Mouse (Mus musculus) MEL (cell line): ENCODE measurements around the gene Atxn7. TPM values are rescaled to one million over a fixed set of nuclear protein-coding genes. Genes with fewer than 3 reads are reported as not detected.

ENCODE experiments used
- DNase-seq: peaks from one replicate; pipeline ENCODE4 v3.0.0; 2011; ENCODE audit warnings: low read depth, low spot score
- H3K27ac ChIP-seq: 2 replicates; pipeline ENCODE4 v1.5.1; 2012; ENCODE audit warnings: low read depth, mild to moderate bottlenecking, control low read depth, low read length, moderate library complexity; ENCODE audit not compliant: control insufficient read depth
- H3K27me3 ChIP-seq, 2 experiments: fragments of 150-350 bp in 1 of 2; sonication (generic) in 1 of 2; 2 replicates each; pipeline ENCODE4 v1.6.1; 2012; ENCODE audit warnings: low read length in 2 of 2, mild to moderate bottlenecking in 2 of 2, improper control_type of control experiment in 1 of 2, moderate library complexity in 1 of 2; ENCODE audit not compliant: insufficient read depth in 2 of 2, control insufficient read depth in 1 of 2
- H3K36me3 ChIP-seq, 2 experiments: 2 replicates each; pipeline ENCODE4 v1.6.1; 2012 to 2014; ENCODE audit warnings: low read length in 2 of 2, improper control_type of control experiment in 1 of 2, inconsistent platforms in 1 of 2, mild to moderate bottlenecking in 1 of 2; ENCODE audit not compliant: insufficient read depth in 2 of 2, control insufficient read depth in 1 of 2
- H3K4me1 ChIP-seq, 2 experiments: fragments of 150-350 bp in 1 of 2; sonication (generic) in 1 of 2; 2 replicates each; pipeline ENCODE4 v1.6.1; 2012; ENCODE audit warnings: low read length in 2 of 2, improper control_type of control experiment in 1 of 2, mild to moderate bottlenecking in 1 of 2; ENCODE audit not compliant: insufficient read depth in 2 of 2, control insufficient read depth in 1 of 2
- H3K4me3 ChIP-seq, 2 experiments: fragments of 150-350 bp in 1 of 2; sonication (generic) in 1 of 2; 2 replicates each; pipeline ENCODE4 v1.5.1; 2012; ENCODE audit warnings: low read depth in 2 of 2, low read length in 2 of 2, mild to moderate bottlenecking in 2 of 2, moderate library complexity in 2 of 2, control low read depth in 1 of 2, improper control_type of control experiment in 1 of 2; ENCODE audit not compliant: control insufficient read depth in 1 of 2, insufficient read depth in 1 of 2
- H3K79me2 ChIP-seq: 2 replicates; pipeline ENCODE4 v1.6.1; 2012; ENCODE audit warnings: mild to moderate bottlenecking, low read length, moderate library complexity; ENCODE audit not compliant: control insufficient read depth, poor library complexity, insufficient read depth
- H3K9ac ChIP-seq: 2 replicates; pipeline ENCODE4 v1.6.1; 2012; ENCODE audit warnings: low read depth, mild to moderate bottlenecking, control low read depth, low read length, moderate library complexity; ENCODE audit not compliant: control insufficient read depth, poor library complexity, severe bottlenecking
- H3K9me3 ChIP-seq: fragments of 150-350 bp; sonication (generic); replicated peaks from 2 replicates; pipeline ENCODE4 v1.6.1; 2012; ENCODE audit warnings: mild to moderate bottlenecking, low read length, improper control_type of control experiment, moderate library complexity; ENCODE audit not compliant: insufficient read depth
- EP300 ChIP-seq, 2 experiments: IDR thresholded peaks; 2 replicates each; pipeline ENCODE4 v1.6.1; 2011; ENCODE audit warnings: improper control_type of control experiment in 2 of 2, low read length in 2 of 2, low read depth in 1 of 2, mild to moderate bottlenecking in 1 of 2
- GATA1 ChIP-seq: IDR thresholded peaks from 2 replicates; pipeline ENCODE4 v1.6.1; 2011; ENCODE audit warnings: low read depth, low read length, improper control_type of control experiment
- NELFE ChIP-seq: IDR thresholded peaks from 2 replicates; pipeline ENCODE4 v1.6.1; 2011; ENCODE audit warnings: low read depth, low read length, improper control_type of control experiment
- NRF1 ChIP-seq: IDR thresholded peaks from 2 replicates; pipeline ENCODE4 v1.6.1; 2014; ENCODE audit warnings: low read depth, mild to moderate bottlenecking, inconsistent platforms, low read length, improper control_type of control experiment, moderate library complexity; ENCODE audit not compliant: poor library complexity, insufficient read depth, severe bottlenecking
- RAD21 ChIP-seq: IDR thresholded peaks from 2 replicates; pipeline ENCODE4 v1.6.1; 2011; ENCODE audit warnings: mild to moderate bottlenecking, low read depth, low read length, improper control_type of control experiment
- RCOR1 ChIP-seq: IDR thresholded peaks from 2 replicates; pipeline ENCODE4 v1.6.1; 2012; ENCODE audit warnings: low read depth, mild to moderate bottlenecking, inconsistent platforms, low read length, improper control_type of control experiment
- SIN3A ChIP-seq: IDR thresholded peaks from 2 replicates; pipeline ENCODE4 v1.6.1; 2012; ENCODE audit warnings: low read length, improper control_type of control experiment, inconsistent platforms
- SMC3 ChIP-seq: IDR thresholded peaks from 2 replicates; pipeline ENCODE4 v1.6.1; 2011; ENCODE audit warnings: low read depth, low read length, improper control_type of control experiment
- TAL1 ChIP-seq: IDR thresholded peaks from 2 replicates; pipeline ENCODE4 v1.6.1; 2012; ENCODE audit warnings: mild to moderate bottlenecking, inconsistent platforms, low read length, moderate library complexity, mixed read lengths
- TCF12 ChIP-seq: IDR thresholded peaks from 2 replicates; pipeline ENCODE4 v1.6.1; 2014; ENCODE audit warnings: low read depth, mild to moderate bottlenecking, inconsistent platforms, low read length, improper control_type of control experiment, moderate library complexity
- USF1 ChIP-seq: IDR thresholded peaks from 2 replicates; pipeline ENCODE4 v1.6.1; 2014; ENCODE audit warnings: low read depth, mild to moderate bottlenecking, inconsistent platforms, low read length, improper control_type of control experiment, moderate library complexity
- USF2 ChIP-seq, 2 experiments: IDR thresholded peaks; 2 replicates each; pipeline ENCODE4 v1.6.1; 2011 to 2012; ENCODE audit warnings: improper control_type of control experiment in 2 of 2, low read length in 2 of 2, borderline replicate concordance in 1 of 2, inconsistent platforms in 1 of 2, low read depth in 1 of 2, mild to moderate bottlenecking in 1 of 2; ENCODE audit not compliant: insufficient read depth in 1 of 2
- ZC3H11A ChIP-seq: IDR thresholded peaks from 2 replicates; pipeline ENCODE4 v1.6.1; 2012; ENCODE audit warnings: low read depth, mild to moderate bottlenecking, inconsistent platforms, low read length, improper control_type of control experiment
- ZKSCAN1 ChIP-seq: IDR thresholded peaks from 2 replicates; pipeline ENCODE4 v1.6.1; 2012; ENCODE audit warnings: low read depth, mild to moderate bottlenecking, inconsistent platforms, low read length, improper control_type of control experiment, moderate library complexity
- ZNF384 ChIP-seq: IDR thresholded peaks from 2 replicates; pipeline ENCODE4 v1.6.1; 2012; ENCODE audit warnings: low read depth, mild to moderate bottlenecking, inconsistent platforms, low read length, improper control_type of control experiment
- polyA plus RNA-seq, 2 experiments: library from polyadenylated mRNA; stranded (reverse) in 1 of 2; unstranded in 1 of 2; fragments of >175 nt in 1 of 2; fragments of >200 nt in 1 of 2; gene quantifications; 2 replicates each; pipeline versions ENCODE4 v1.2.1 to v1.2.4; 2012; ENCODE audit warnings: low replicate concordance in 2 of 2, low read depth in 1 of 2; ENCODE audit not compliant: insufficient read length in 2 of 2, insufficient read depth in 1 of 2, missing spikeins in 1 of 2
- total RNA-seq: library from RNA; depleted of rRNA; stranded (reverse); fragments of 300-350 nt; gene quantifications from 2 replicates; pipeline ENCODE4 v1.2.3, GENCODE M21; 2012

The Atxn7 gene
- total and polyA plus RNA-seq, 3 experiments, result 2.3 to 7.7 TPM; not detected in 1

DNA sequence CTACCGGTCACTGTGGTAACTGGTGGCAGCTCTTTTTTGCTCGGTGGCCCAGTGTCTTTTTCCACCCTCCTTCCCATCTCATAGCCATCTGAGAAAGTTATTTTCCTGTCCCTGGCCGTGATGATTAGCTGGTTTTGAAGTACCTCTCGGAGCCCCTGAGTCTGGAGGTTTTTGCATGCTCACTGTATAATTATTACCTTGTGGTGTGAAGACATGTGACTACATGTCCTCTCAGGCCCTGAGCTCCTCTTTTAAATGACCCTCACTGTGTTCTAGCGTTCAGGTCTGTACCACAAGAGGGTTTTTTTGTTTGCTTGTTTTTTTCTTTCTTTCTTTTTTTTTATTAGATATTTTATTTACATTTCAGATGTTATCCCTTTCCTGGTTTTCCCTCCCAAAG, 7.2 kb downstream of the Atxn7 start:
- Histone ChIP-seq H3K27ac (no peak overlapping the region), H3K79me2 (no peaks in the 10 kb centered on the region), H3K36me3 (peaks cover 0 to 3% of the 10 kb centered on the region in 2 experiments; a peak in 2 of 4 replicates), H3K27me3 (no peaks in the 10 kb centered on the region), H3K9me3 (no peaks in the 10 kb centered on the region), H3K4me1 (peaks cover 0 to 6% of the 10 kb centered on the region in 2 experiments; a peak in 3 of 4 replicates), H3K4me3 (no peak overlapping the region), H3K9ac (no peak overlapping the region)
- no peak for TF ChIP-seq SIN3A
- TF ChIP-seq EP300 (IDR thresholded peaks at IDR 0.05; ENCODE audit: low read depth in 1 of 2, low read length in 2 of 2), result no peak
- TF ChIP-seq USF1, result no peak
- DNase-seq, result no peak

DNA sequence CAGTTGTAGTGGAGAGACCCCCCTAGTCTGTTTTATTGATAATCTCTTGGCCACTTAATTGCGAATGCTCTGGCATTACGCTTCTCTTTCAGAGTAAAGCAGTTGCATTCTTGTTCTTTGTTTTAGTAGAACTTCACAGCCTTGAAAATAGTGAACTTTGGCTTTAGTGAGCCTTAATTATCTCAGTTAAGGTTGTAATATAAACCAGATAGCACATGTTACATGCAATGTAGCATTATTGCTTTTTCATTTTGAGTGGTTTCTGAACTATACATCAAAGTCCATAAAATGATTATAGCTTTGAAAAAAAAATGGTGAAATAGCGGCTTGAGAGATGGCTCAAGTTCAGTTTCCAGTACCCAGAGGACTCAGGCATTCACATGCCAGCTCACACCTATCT, 9.3 kb downstream of the Atxn7 start:
- H3K36me3 ChIP-seq, result peaks cover 0 to 3% of the 10 kb centered on the region in 2 experiments; a peak in 2 of 4 replicates
- H3K79me2 ChIP-seq, result no peaks in the 10 kb centered on the region
- TF ChIP-seq ZC3H11A (no peak), ZNF384 (no peak), USF2 (IDR thresholded peaks at IDR 0.05; ENCODE audit: borderline replicate concordance in 1 of 2, insufficient read depth in 1 of 2, low read depth in 1 of 2, low read length in 2 of 2) (no peak), NRF1 (no peak), GATA1 (no peak), RCOR1 (no peak), RAD21 (no peak), SMC3 (no peak)
- TF ChIP-seq, all 39 proteins: peak for 0
- H3K9me3 ChIP-seq, result no peaks in the 10 kb centered on the region
- peaks cover 0 to 6% of the 10 kb centered on the region in 2 experiments; a peak in 3 of 4 replicates for H3K4me1 ChIP-seq
- DNase-seq, result no peak
- no peak overlapping the region for H3K27ac ChIP-seq
- H3K27me3 ChIP-seq, result no peaks in the 10 kb centered on the region
- H3K9ac ChIP-seq, result no peak overlapping the region
- no peak overlapping the region for H3K4me3 ChIP-seq

DNA sequence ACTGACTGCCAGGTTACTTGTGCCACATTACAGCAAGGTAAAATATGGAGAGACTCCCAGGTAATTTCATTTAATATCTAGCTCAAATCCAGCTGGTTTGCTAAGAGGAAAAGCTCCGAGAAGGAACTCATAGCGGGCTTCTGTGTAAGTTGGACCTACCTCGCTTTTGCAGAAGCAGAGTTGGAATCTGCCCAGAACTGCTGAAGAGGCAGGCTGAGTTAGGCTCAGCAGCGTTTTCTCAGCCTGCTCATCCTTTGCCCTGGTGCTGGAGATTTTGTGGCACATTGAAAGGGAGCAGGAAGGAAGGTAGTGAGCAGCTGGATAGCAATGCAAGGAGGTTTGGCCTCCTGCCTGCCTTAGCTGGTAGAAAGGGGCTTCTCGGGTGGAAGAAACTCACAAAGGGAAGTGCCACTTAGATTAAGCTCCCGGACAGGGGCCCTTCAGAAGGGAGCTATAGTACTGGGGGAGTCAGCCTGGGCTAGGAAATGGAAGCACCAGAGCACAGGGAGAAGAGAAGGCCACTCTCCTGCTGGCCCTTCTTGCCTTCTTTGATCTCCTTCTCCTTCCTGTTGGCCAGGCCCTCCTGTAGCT, 10.5 kb downstream of the Atxn7 start:
- Histone ChIP-seq H3K9ac (no peak overlapping the region; the same call in 1 of the 2 replicates), H3K27me3 (no peaks in the 10 kb centered on the region), H3K4me3 (no peak overlapping the region), H3K4me1 (peaks cover 0 to 6% of the 10 kb centered on the region in 2 experiments; a peak in 3 of 4 replicates), H3K9me3 (no peaks in the 10 kb centered on the region), H3K27ac (no peak overlapping the region), H3K79me2 (no peaks in the 10 kb centered on the region), H3K36me3 (peaks cover 0 to 3% of the 10 kb centered on the region in 2 experiments; a peak in 2 of 4 replicates)
- DNase-seq, result peak; percentile 23
- TF ChIP-seq TAL1 (no peak), NELFE (no peak), EP300 (IDR thresholded peaks at IDR 0.05; ENCODE audit: low read depth in 1 of 2, low read length in 2 of 2) (no peak), ZKSCAN1 (no peak), TCF12 (no peak)
